18 mouse cellular contexts compared by ENCODE assay signal in the genomic region with DNA sequence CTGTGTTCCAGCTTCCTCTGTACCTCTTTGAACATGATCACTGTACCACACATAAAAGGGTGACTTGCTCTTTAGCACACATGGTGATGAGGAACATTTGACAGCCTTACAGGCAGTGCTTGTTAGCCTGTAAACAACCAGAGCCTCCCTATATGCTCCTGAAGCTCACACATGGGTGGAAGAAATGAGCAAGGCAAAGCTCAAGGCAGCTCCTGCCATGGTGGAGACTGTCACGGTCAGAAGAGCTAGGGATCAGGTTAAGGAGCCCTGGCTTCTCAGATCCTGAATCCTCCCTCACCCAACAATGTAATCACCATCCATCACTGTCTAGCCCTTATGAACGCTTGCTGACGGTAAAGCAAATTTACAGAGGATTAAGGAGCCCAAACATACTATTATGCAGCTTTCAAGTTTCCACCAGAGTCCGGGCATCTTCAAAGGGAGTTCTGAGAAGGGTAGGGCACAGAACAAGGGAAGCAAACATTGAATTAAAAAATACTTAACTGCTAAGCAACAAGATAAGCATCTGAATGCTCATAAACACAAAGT.
DNase-seq lines count a peak whose midpoint lies in the region; ATAC-seq lines count a peak whose summit lies in the region.
"Had no signal": no experiment of that assay in that cellular context is flagged by ENCODE, and none has a peak within 500 bp of the region (broad histone marks: within the 10 kb centered on the region; RNA-seq: fewer than 3 reads in every experiment).

No protein-coding gene starts in this region.

- no peak overlapping the region for H3K4me3 ChIP-seq in kidney, embryonic 15.5 days (replicated peaks)
- no peak overlapping the region for H3K4me3 ChIP-seq in midbrain, embryonic 13.5 days (replicated peaks)
- H3K4me3 ChIP-seq in midbrain, embryonic 15.5 days: no peak overlapping the region
- no peak overlapping the region for H3K4me3 ChIP-seq in intestine, embryonic 16.5 days (ENCODE audit: low read length)
- H3K4me3 ChIP-seq: limb, embryonic 12.5 days; neural tube, embryonic 12.5 days had no signal

- H3K9ac ChIP-seq in kidney, embryonic 15.5 days: no peak overlapping the region
- no peak overlapping the region for H3K9ac ChIP-seq in midbrain, embryonic 13.5 days (replicated peaks)
- no peak overlapping the region for H3K9ac ChIP-seq in midbrain, embryonic 15.5 days
- H3K9ac ChIP-seq in intestine, embryonic 16.5 days (ENCODE audit: low read depth, low read length): no peak overlapping the region
- H3K9ac ChIP-seq: limb, embryonic 12.5 days; neural tube, embryonic 12.5 days had no signal

- 15% methylated on average over 4 of the region's 4 CpGs for WGBS in kidney, embryonic 15.5 days
- 11% methylated on average over 4 of the region's 4 CpGs for WGBS in midbrain, embryonic 13.5 days
- WGBS in midbrain, embryonic 15.5 days: 16% methylated on average over 4 of the region's 4 CpGs
- WGBS in intestine, embryonic 16.5 days: 22% methylated on average over 4 of the region's 4 CpGs

- H3K9me3 ChIP-seq in kidney, embryonic 15.5 days (replicated peaks): no peaks in the 10 kb centered on the region
- H3K9me3 ChIP-seq in midbrain, embryonic 13.5 days: no peaks in the 10 kb centered on the region
- no peaks in the 10 kb centered on the region for H3K9me3 ChIP-seq in midbrain, embryonic 15.5 days
- no peaks in the 10 kb centered on the region for H3K9me3 ChIP-seq in intestine, embryonic 16.5 days (ENCODE audit: control insufficient read depth, low read length)
- H3K9me3 ChIP-seq: limb, embryonic 12.5 days; neural tube, embryonic 12.5 days had no signal

- H3K27me3 ChIP-seq in kidney, embryonic 15.5 days: no peaks in the 10 kb centered on the region
- H3K27me3 ChIP-seq in midbrain, embryonic 13.5 days: no peaks in the 10 kb centered on the region
- H3K27me3 ChIP-seq in midbrain, embryonic 15.5 days (replicated peaks): no peaks in the 10 kb centered on the region
- no peaks in the 10 kb centered on the region for H3K27me3 ChIP-seq in intestine, embryonic 16.5 days (replicated peaks; ENCODE audit: control insufficient read depth, insufficient read depth, low read length)
- H3K27me3 ChIP-seq: limb, embryonic 12.5 days; neural tube, embryonic 12.5 days had no signal

- no peaks in the 10 kb centered on the region for H3K36me3 ChIP-seq in kidney, embryonic 15.5 days
- H3K36me3 ChIP-seq in midbrain, embryonic 13.5 days: no peaks in the 10 kb centered on the region
- H3K36me3 ChIP-seq in midbrain, embryonic 15.5 days (replicated peaks): no peaks in the 10 kb centered on the region
- H3K36me3 ChIP-seq in intestine, embryonic 16.5 days (ENCODE audit: control insufficient read depth, insufficient read depth, low read length): no peaks in the 10 kb centered on the region
- H3K36me3 ChIP-seq: limb, embryonic 12.5 days; neural tube, embryonic 12.5 days had no signal

- no peak for DNase-seq in kidney, postnatal 14 days
- DNase-seq in testis, postnatal 14 days (ENCODE audit: low spot score): no peak
- no peak for DNase-seq in heart, postnatal 25 days (ENCODE audit: low spot score)
- DNase-seq in retina, postnatal 1 day: no peak
- DNase-seq: adrenal gland, adult 8-10 months; heart, adult 18-20 months; heart, postnatal 4 days; right cerebral cortex, postnatal 14 days; thymus, adult 18-20 months had no signal

- no peak overlapping the region for H3K4me2 ChIP-seq in kidney, embryonic 15.5 days
- H3K4me2 ChIP-seq in midbrain, embryonic 13.5 days (replicated peaks): no peak overlapping the region
- H3K4me2 ChIP-seq in midbrain, embryonic 15.5 days: no peak overlapping the region
- H3K4me2 ChIP-seq in intestine, embryonic 16.5 days (ENCODE audit: low read depth, low read length): no peak overlapping the region
- H3K4me2 ChIP-seq: limb, embryonic 12.5 days; neural tube, embryonic 12.5 days had no signal

- peak overlapping the region; percentile 61; the same call in 1 of the 2 replicates for H3K27ac ChIP-seq in kidney, embryonic 15.5 days
- 0 out of 2 replicates have a peak overlapping the region, but pooled peaks have one; percentile 5 for H3K27ac ChIP-seq in midbrain, embryonic 13.5 days
- H3K27ac ChIP-seq in midbrain, embryonic 15.5 days: no peak overlapping the region
- H3K27ac ChIP-seq in intestine, embryonic 16.5 days (ENCODE audit: low read length): no peak overlapping the region
- H3K27ac ChIP-seq: limb, embryonic 12.5 days; macrophage; neural tube, embryonic 12.5 days had no signal

- ATAC-seq in kidney, embryonic 15.5 days (replicated peaks; ENCODE audit: low FRiP score): peak; percentile 70
- ATAC-seq in midbrain, embryonic 13.5 days: peak; percentile 58; the same call in 1 of the 2 replicates
- no peak for ATAC-seq in midbrain, embryonic 15.5 days (replicated peaks)
- ATAC-seq in intestine, embryonic 16.5 days: peak; percentile 40; the same call in 1 of the 2 replicates
- ATAC-seq: CD4-positive, CD25-positive, alpha-beta regulatory T cell, adult 4 months; forebrain, embryonic 16.5 days had no signal

- peaks cover 5% of the 10 kb centered on the region; the same call in 1 of the 2 replicates for H3K4me1 ChIP-seq in kidney, embryonic 15.5 days
- peaks cover 13% of the 10 kb centered on the region for H3K4me1 ChIP-seq in midbrain, embryonic 13.5 days (replicated peaks)
- 0 out of 2 replicates have a peak, but pooled peaks cover 3% of the 10 kb centered on the region for H3K4me1 ChIP-seq in midbrain, embryonic 15.5 days
- peaks cover 10% of the 10 kb centered on the region; the same call in 1 of the 2 replicates for H3K4me1 ChIP-seq in intestine, embryonic 16.5 days (ENCODE audit: control insufficient read depth, insufficient read depth, low read length)
- H3K4me1 ChIP-seq: limb, embryonic 12.5 days; neural tube, embryonic 12.5 days had no signal

- intact Hi-C loops in heart, postnatal 25 days (cut with DNase I): no loop called here

Comparison
In these comparisons a context has a peak if more than half of its experiments do, and no peak if none do; other contexts are left out.
1. H3K27ac ChIP-seq: peak in kidney, embryonic 15.5 days (single experiment) and midbrain, embryonic 13.5 days (single experiment); none in midbrain, embryonic 15.5 days (single experiment) and intestine, embryonic 16.5 days (single experiment).